Mouse (Mus musculus) megakaryocyte, embryonic 14.5 days (primary cell): ENCODE results near the gene Pcsk5.

Source experiments
- FLI1 ChIP-seq: IDR thresholded peaks from 2 replicates; pipeline ENCODE4 v1.6.1; 2012; ENCODE audit warnings: low read length, inconsistent platforms, mixed read lengths
- GATA1 ChIP-seq: IDR thresholded peaks from 3 replicates; pipeline ENCODE4 v1.6.1; 2012; ENCODE audit warnings: mixed read lengths, low read length, inconsistent platforms, borderline replicate concordance

DNA sequence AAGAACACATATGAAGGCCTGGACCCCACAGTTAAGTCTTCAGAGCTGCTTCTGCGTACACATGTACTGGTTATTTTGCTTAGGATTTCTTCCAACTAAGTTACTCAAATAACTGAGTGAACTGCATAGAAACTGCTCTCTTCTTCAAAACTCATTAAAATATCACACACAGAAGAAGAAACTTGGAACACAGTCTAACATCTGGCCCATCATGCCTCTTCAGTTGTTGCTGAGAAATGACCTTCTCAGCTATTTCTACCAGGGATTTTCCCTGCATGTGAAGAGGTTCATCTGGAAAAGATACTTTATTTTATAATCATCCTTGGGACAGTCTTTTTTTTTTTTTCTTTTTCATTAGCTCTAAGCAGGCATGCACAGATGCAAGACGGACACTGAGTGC, 231.3 kb downstream of the Pcsk5 start:
- TF ChIP-seq FLI1, result no peak
- no peak for TF ChIP-seq GATA1
